Mouse (Mus musculus): ENCODE results near the gene Cldnd1. TPM values are rescaled to one million over a fixed set of nuclear protein-coding genes. Genes with fewer than 3 reads are reported as not detected.
A peak's percentile ranks its signal among the peaks of the same experiment; 100 is the strongest.

Gene Cldnd1
- polyA plus RNA-seq (2016; fragmentation: Nextera tagmentation; extraction: Ambion mirVana), result 91.0 and 106 TPM in 2 replicates

DNA sequence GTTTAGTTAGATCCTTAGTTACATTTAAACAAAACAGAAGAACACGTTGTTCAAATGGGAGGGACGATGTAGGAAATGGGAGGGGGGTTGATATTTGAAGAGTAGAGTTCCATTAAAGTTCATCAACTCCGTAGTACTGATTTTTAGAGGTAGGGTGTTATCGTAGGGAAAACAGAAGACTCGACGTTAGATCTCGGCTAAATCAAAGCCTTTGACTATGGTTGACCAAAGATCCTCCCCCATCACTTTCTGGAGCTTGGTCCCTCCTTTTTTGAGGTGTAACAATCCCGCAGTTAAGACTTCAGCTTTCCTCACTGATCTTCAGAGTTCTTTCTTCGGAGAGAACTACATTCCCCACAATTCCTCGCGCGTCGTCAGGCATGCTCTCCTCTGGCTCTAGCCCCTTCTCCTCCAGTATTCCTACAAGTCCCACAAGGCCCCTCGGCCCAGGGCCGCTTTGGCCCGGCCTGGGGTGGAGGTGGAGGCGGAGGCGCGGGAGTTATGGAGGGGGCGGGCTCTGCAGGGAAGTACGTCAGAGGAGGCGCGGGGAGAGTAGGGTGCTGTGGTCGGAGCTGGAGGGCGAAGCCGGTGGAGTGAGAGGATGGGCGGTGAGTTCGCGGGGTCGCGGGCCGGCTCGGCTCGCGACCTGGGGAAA, at the start of gene Cldnd1:
TSS of gene Cldnd1 (plus strand) at position 434 of the 655 bp plus-strand sequence.
- Histone ChIP-seq H3K9me3 (no peaks in the 10 kb centered on the region), H3K27ac (peak within 1 kb of the TSS; percentile 91), H3K36me3 (replicated peaks) (peaks cover 31% of the 10 kb centered on the region), H3K27me3 (ENCODE audit: poor library complexity, severe bottlenecking) (no peaks in the 10 kb centered on the region), H3K4me1 (peaks cover 6% of the 10 kb centered on the region), H3K4me3 (peak within 1 kb of the TSS; percentile 84)
- 2% methylated on average over 35 of the region's 35 CpGs for WGBS
- peak; percentile 97 for DNase-seq (ENCODE audit: extremely low spot score, low spot score)

DNA sequence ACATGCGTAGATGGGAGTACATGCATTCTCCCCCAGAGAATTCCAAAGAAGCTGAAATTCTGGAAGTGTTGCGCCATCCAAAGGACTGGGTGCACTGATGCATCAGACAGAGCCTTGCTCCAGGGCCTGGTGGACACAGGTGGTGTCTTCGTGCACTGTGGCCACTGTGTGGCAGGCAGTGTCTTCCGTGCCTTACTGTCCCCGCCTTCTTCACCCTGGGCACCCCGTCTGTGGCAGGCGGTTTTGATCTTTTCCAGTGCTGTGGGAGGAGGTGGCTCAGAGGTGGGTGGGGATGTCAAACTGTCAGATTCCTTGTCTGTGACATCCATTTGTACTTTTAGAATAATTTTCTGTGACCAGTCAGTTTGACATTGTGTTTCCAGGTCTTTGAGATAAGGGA, 49.0 kb upstream of the Cldnd1 start:
- DNase-seq (ENCODE audit: extremely low spot score, low spot score), result no peak
- 87% methylated on average over 7 of the region's 7 CpGs for WGBS
- Histone ChIP-seq H3K9me3 (no peaks in the 10 kb centered on the region), H3K4me3 (no peak overlapping the region), H3K36me3 (replicated peaks) (peaks cover 61% of the 10 kb centered on the region), H3K27ac (no peak overlapping the region), H3K27me3 (ENCODE audit: poor library complexity, severe bottlenecking) (no peaks in the 10 kb centered on the region), H3K4me1 (no peaks in the 10 kb centered on the region)

- H3K36me3 ChIP-seq (replicated peaks), result peaks cover 31% of the 10 kb centered on the region
- H3K9me3 ChIP-seq, result no peaks in the 10 kb centered on the region
- H3K27me3 ChIP-seq (ENCODE audit: poor library complexity, severe bottlenecking), result no peaks in the 10 kb centered on the region
- H3K4me3 ChIP-seq, result no peak overlapping the region
- WGBS, result 91% methylated on average over 6 of the region's 6 CpGs
- H3K4me1 ChIP-seq, result no peaks in the 10 kb centered on the region
- H3K27ac ChIP-seq, result no peak overlapping the region
- no peak for DNase-seq (ENCODE audit: extremely low spot score, low spot score)
Observed at GRCm38 (mm10) chr16:58682046-58682445, 45.7 kb upstream of the Cldnd1 start.

DNA sequence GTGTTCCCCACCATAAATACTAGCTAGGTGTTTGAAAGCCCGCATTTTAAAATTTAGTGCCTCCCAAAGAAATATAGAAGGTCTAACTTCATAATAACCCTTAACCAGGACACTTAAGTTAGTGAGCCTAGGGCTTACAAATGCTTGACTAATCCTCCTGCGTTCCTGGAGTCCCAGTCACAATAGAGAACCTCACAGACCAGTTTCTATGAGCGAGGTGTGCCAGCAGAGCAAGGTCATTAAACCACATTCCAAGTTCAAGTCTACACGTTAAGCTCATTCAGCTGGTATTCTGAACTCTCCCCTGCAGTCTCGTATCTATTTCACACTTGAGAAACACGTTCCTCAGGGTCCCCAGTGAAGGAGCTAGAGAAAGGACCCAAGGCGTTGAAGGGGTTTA, 44.8 kb upstream of the Cldnd1 start:
- no peak overlapping the region for H3K27ac ChIP-seq
- WGBS, result 85% methylated on average over 7 of the region's 7 CpGs
- no peak overlapping the region for H3K4me3 ChIP-seq
- H3K9me3 ChIP-seq, result no peaks in the 10 kb centered on the region
- H3K27me3 ChIP-seq (ENCODE audit: poor library complexity, severe bottlenecking), result no peaks in the 10 kb centered on the region
- DNase-seq (ENCODE audit: extremely low spot score, low spot score), result no peak
- H3K4me1 ChIP-seq, result no peaks in the 10 kb centered on the region
- H3K36me3 ChIP-seq (replicated peaks), result peaks cover 23% of the 10 kb centered on the region

GRCm38 (mm10) chr16:58683911-58684310, 43.8 kb upstream of the Cldnd1 start:
- peaks cover 13% of the 10 kb centered on the region for H3K36me3 ChIP-seq (replicated peaks)
- no peaks in the 10 kb centered on the region for H3K27me3 ChIP-seq (ENCODE audit: poor library complexity, severe bottlenecking)
- WGBS, result 87% methylated on average over 4 of the region's 4 CpGs

GRCm38 (mm10) chr16:58684537-58684936, 43.2 kb upstream of the Cldnd1 start:
- H3K36me3 ChIP-seq (replicated peaks), result peaks cover 11% of the 10 kb centered on the region
- no peaks in the 10 kb centered on the region for H3K4me1 ChIP-seq
- no peak for DNase-seq (ENCODE audit: extremely low spot score, low spot score)

More at GRCm38 (mm10) chr16:58683911-58684310, 43.8 kb upstream of the Cldnd1 start:
- H3K27ac ChIP-seq, result no peak overlapping the region
- H3K9me3 ChIP-seq, result no peaks in the 10 kb centered on the region
- no peaks in the 10 kb centered on the region for H3K4me1 ChIP-seq
- H3K4me3 ChIP-seq, result no peak overlapping the region
- DNase-seq (ENCODE audit: extremely low spot score, low spot score), result no peak

DNA sequence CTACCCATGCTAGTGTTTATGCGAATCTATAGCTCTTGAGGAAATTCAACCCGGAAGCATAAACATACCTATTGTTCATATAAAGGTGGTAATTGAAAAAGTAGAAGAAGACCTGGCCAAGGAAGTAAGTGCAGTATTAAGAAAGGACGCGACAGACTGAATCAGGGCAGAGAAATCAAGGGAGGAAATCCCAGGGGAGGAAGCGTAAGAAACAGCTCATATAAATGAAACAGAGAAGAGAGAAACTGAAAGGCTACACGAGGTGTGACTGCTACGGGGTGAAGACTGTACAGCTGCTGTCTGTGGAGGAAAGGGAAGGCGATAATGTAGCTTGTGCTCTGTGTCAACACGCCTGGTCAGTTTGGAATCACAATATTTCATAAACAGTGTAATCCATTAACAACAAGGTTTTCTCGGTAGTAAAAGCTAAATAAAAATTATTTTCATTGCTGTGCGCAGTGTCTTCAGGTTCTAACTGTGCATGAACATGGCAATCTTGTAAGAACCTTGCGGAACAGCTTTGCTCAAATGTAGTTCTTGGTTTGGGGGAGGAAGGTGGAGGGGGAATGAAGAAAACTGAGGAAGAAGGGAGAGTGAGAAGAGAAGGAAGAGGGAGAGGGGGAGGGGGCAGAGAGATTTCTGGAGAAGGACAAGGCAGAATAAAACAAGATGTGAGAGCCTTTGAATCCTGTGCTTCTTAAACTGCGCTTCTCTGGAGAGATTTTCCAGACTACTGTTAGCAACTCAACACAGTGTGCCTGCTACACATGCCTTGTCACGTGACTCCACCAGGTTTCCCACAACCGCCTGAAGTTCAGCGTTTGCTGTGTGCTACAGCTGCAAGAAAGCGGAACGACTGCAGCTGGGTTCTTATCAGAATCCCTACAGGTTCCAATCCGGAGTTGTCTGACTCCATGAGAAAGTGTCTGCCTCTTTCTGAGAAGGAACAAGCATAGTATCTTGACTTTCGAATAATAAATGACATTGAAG, 41.9 kb upstream of the Cldnd1 start:
- Histone ChIP-seq H3K27ac (no peak overlapping the region), H3K27me3 (ENCODE audit: poor library complexity, severe bottlenecking) (no peaks in the 10 kb centered on the region), H3K9me3 (no peaks in the 10 kb centered on the region), H3K36me3 (replicated peaks) (peaks cover 6% of the 10 kb centered on the region), H3K4me3 (no peak overlapping the region), H3K4me1 (no peaks in the 10 kb centered on the region)
- WGBS, result 85% methylated on average over 20 of the region's 20 CpGs
- DNase-seq (ENCODE audit: extremely low spot score, low spot score), result no peak

More at GRCm38 (mm10) chr16:58684537-58684936, 43.2 kb upstream of the Cldnd1 start:
- Histone ChIP-seq H3K27ac (no peak overlapping the region), H3K9me3 (no peaks in the 10 kb centered on the region), H3K27me3 (ENCODE audit: poor library complexity, severe bottlenecking) (no peaks in the 10 kb centered on the region), H3K4me3 (no peak overlapping the region)

GRCm38 (mm10) chr16:58688534-58688933, 39.2 kb upstream of the Cldnd1 start:
- Histone ChIP-seq H3K27ac (no peak overlapping the region), H3K9me3 (no peaks in the 10 kb centered on the region), H3K4me3 (no peak overlapping the region), H3K4me1 (no peaks in the 10 kb centered on the region), H3K27me3 (ENCODE audit: poor library complexity, severe bottlenecking) (no peaks in the 10 kb centered on the region), H3K36me3 (replicated peaks) (no peaks in the 10 kb centered on the region)
- 100% methylated on average over 1 of the region's 1 CpGs for WGBS
- no peak for DNase-seq (ENCODE audit: extremely low spot score, low spot score)

GRCm38 (mm10) chr16:58689555-58690169, 38.0 kb upstream of the Cldnd1 start:
- H3K9me3 ChIP-seq, result no peaks in the 10 kb centered on the region
- no peaks in the 10 kb centered on the region for H3K4me1 ChIP-seq
- no peaks in the 10 kb centered on the region for H3K27me3 ChIP-seq (ENCODE audit: poor library complexity, severe bottlenecking)
- no peak overlapping the region for H3K27ac ChIP-seq
- no peak for DNase-seq (ENCODE audit: extremely low spot score, low spot score)
- no peak overlapping the region for H3K4me3 ChIP-seq
- H3K36me3 ChIP-seq (replicated peaks), result no peaks in the 10 kb centered on the region
- 90% methylated on average over 5 of the region's 5 CpGs for WGBS

GRCm38 (mm10) chr16:58690322-58690732, 37.4 kb upstream of the Cldnd1 start:
- no peak for DNase-seq (ENCODE audit: extremely low spot score, low spot score)
- Histone ChIP-seq H3K27me3 (ENCODE audit: poor library complexity, severe bottlenecking) (no peaks in the 10 kb centered on the region), H3K4me3 (no peak overlapping the region), H3K4me1 (no peaks in the 10 kb centered on the region), H3K27ac (no peak overlapping the region), H3K36me3 (replicated peaks) (no peaks in the 10 kb centered on the region), H3K9me3 (no peaks in the 10 kb centered on the region)
- 92% methylated on average over 5 of the region's 5 CpGs for WGBS

GRCm38 (mm10) chr16:58694091-58694490, 33.6 kb upstream of the Cldnd1 start:
- 86% methylated on average over 5 of the region's 5 CpGs for WGBS
- no peaks in the 10 kb centered on the region for H3K4me1 ChIP-seq
- DNase-seq (ENCODE audit: extremely low spot score, low spot score), result no peak
- H3K27ac ChIP-seq, result no peak overlapping the region
- no peak overlapping the region for H3K4me3 ChIP-seq
- no peaks in the 10 kb centered on the region for H3K36me3 ChIP-seq (replicated peaks)
- H3K9me3 ChIP-seq, result no peaks in the 10 kb centered on the region
- no peaks in the 10 kb centered on the region for H3K27me3 ChIP-seq (ENCODE audit: poor library complexity, severe bottlenecking)

DNA sequence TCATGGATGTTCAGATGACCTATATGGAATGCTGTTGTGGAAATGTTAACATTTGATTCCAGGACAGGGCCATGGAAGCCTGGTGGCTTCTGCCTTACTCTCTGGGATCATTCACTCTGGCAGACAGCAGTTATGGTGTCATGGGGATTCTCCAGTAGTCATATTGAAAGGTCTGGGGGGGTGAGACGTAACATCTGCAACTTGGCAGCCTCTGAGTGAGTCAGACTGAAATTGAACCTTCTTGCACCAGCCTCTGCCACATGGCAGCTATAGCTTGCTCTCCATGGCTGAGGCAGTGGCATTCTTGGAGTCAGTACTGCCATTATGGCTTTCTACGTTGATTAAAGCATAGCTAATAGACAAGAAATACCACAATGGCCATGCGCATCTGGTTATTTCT, 30.9 kb upstream of the Cldnd1 start:
- Histone ChIP-seq H3K36me3 (replicated peaks) (no peaks in the 10 kb centered on the region), H3K27me3 (ENCODE audit: poor library complexity, severe bottlenecking) (no peaks in the 10 kb centered on the region), H3K9me3 (no peaks in the 10 kb centered on the region), H3K4me1 (no peaks in the 10 kb centered on the region), H3K4me3 (no peak overlapping the region), H3K27ac (no peak overlapping the region)
- DNase-seq (ENCODE audit: extremely low spot score, low spot score), result no peak
- WGBS, result 95% methylated on average over 3 of the region's 3 CpGs

All from forebrain, embryonic 10.5 days (tissue).